Mouse (Mus musculus): ENCODE results near the gene Gm11084.
A peak's percentile ranks its signal among the peaks of the same experiment; 100 is the strongest.

GRCm38 (mm10) chr2:72978473-72978872 lies 8.0 kb downstream of the Gm11084 start:
- peak; percentile 14 for TF ChIP-seq CTCF (IDR thresholded peaks at IDR 0.05; ENCODE audit: low read depth, low read length)
- TF ChIP-seq POLR2A (IDR thresholded peaks at IDR 0.05; ENCODE audit: extremely low read depth, insufficient read depth, low read length): no peak
